Mouse (Mus musculus) left cerebral cortex, adult 9 months (tissue): ENCODE data around the gene Scnn1g.

Source experiments
- DNase-seq, 2 experiments: peaks; one replicate each; pipeline ENCODE4 v3.0.0; 2022; ENCODE audit warnings: low spot score in 2 of 2

Scnn1g gene

GRCm38 (mm10) chr7:121778553-121778952 lies 44.3 kb downstream of the Scnn1g start:
- no peak for DNase-seq

DNA sequence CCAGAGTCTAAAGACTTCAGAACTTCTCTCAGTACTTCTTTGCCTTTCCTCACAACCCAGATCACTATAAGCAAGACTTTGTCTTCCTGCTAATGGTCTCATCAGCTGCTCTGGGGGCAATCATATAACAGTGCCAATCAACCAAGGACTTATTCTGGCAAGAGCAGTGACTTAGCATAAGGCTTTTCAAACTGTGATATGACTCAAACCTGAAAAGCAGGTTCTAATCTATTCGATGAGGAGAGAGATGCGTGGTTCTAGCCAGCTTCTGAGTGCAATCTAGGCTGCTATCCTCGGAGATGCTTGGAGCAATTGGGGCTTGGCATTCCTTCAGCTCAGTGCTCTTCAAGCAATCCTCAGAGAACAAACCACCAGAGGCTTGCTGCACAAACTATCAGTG lies 44.7 kb downstream of the Scnn1g start:
- no peak for DNase-seq

DNA sequence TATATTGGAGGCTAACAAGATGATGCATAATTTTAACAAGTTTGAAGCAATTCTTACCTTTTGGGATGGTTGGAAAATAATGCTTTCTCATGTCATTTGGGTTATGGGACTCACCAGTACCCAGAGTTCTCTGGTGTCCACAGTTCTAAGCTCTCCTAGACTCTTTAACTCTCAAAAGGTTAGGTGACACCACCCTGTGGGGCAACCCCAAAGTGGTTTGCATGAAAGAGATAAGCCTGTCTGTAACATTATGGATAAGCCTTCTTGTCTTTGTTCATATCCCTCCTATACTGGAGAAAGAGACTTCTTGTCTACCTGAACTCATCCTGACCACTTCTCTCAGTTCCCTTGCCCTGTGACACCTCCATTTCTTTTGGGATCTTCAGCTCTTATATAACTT lies 45.1 kb downstream of the Scnn1g start:
- DNase-seq, result no peak

- DNase-seq, result no peak
These were observed 48.1 kb downstream of the Scnn1g start for GRCm38 (mm10) chr7:121782188-121782909.

DNA sequence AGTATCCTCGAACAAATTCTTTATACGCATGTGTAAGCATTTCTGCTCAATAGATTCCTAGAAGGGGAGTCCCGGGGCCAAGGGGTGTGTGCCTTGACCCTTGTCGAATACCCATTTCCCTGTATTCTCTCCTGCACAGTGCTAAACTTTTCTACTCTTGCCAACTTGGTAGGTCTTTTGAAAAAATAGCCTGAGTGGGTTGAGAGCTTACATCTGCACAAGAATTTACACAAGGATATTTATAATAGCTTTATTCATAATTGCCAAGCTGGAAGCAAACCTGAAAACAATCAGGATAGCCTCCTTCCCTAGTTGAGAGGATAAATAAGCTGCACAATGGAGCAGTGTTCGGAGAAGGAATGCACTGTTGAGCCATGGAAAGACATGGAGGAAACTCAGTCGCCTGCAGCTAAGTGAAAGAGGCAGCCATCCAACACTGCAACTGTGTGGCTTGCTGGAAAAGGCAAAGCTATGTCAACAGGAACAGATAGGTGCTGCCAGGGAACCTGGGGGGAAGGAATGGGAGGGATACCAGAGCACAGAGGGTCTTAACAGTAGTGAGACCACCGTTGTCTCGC lies 51.5 kb downstream of the Scnn1g start:
- no peak for DNase-seq

DNA sequence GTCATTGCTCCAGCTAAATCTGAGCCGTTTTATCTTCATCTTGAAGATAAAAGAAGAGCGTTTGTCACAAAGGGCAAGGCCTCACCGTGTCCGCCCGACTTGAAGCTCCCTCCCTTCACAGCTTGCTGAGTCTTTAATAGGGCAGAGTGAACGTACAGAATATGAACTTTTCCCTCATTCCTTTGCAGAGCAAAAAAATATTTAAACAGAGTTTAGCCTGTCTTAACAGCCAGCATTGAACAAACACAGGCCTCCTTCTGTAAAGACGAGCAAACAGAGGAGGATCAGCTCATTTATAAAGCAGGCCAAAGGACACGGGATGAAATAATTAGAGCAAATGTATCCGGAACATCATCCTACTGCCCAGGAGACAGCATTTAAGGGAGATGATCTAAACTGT lies 63.5 kb downstream of the Scnn1g start:
- DNase-seq, result no peak

DNA sequence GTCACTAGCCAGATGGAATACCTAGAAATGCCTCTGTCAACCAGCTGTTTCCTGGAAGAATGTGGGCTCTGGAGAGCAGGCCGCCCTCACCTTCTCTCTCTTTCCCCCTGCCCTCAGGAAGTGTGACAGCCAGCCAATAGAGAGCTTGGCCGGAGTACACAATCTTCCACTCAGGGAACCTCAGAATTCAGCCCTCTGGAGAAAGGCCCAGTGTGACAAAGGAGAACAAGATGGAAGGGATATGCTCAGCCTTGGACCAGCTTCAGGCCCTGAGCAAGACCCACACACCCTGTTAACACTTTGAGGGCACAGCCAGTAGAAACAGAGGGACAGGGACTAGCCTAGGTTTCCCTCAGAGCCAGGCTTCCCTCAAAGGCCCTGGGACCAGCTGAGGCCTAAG lies 68.2 kb downstream of the Scnn1g start:
- DNase-seq, result no peak

- no peak for DNase-seq
These were observed 68.7 kb downstream of the Scnn1g start for GRCm38 (mm10) chr7:121803011-121803410.

DNA sequence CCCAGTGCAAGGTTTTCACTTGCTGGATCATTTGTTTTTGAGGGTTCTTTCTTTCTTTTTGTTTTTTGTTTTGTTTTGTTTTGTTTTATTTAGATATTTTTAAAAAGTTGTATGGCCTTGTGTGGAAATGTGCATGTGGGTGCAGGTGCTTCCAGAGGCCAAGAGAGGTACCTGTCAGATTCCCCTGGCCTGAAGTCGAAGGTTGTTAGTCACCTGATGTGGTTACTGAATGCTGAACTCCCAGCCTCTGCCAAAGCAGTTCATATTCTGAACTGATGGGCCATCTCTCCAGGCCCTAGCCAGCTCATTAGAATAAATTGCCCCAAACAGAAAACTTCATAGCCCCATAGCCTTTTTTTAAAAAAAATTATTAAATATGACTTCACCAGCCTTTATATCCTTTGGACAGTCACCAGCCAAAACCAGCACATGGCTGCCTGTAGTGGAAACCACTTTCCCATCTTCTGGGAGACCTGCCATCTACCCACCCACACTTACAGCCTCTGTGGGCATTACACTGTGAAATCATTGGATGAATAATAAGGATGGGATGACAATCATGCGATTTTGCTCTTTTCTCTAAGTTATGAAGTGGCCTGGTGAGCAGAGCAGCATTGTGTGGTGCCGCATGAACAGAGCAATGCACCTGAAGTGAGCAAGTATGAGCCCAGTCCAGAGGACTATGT lies 71.7 kb downstream of the Scnn1g start:
- DNase-seq, result peak in 1 of 2 experiments; percentile 64

DNA sequence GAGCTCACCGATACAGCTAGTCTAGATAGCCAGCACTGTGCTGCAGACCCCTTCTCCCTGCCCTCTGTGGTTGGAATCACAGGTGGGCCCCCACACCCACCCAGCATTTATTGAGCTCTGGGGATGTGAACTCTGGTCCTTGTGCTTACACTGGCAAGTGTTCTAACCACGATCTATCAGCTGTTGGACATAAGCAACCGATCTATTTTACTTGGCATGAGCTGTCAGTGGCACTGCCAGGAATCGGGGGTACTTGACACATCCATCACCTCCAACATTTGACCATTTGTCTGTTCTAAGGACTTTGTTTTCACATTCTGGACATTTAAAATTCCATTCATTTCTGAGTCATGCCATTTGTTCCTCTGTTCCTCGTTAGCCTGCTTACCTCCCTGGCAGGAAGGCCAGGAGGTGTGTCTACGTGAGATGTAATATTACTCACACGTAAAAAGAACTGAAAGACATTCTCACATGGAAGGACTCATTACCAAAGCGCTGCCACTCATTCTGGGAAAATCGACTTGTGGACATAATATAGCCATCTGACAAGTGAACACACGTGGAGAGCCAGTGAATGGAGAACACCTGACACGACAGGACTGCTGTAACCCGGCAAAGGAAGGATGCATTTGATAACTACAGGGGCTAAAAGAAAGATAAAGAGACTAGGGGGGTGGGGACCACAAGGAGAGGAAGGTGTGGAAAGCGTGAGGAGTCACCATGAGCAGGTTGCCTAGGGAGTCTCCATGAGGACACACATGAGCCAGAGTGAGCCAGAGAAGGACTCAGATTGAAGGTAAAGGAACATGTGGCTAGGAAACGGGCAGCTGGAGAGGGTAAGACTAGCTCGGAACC lies 73.7 kb downstream of the Scnn1g start:
- no peak for DNase-seq
